Mouse (Mus musculus) ES-E14 (cell line): ENCODE measurements around the gene Eef1a2.

Source experiments
- HCFC1 ChIP-seq: IDR thresholded peaks from 2 replicates; pipeline ENCODE4 v1.6.1; 2012; ENCODE audit warnings: low read length, inconsistent platforms, borderline replicate concordance; ENCODE audit not compliant: insufficient read depth
- ZC3H11A ChIP-seq: IDR thresholded peaks from 2 replicates; pipeline ENCODE4 v1.6.1; 2012; ENCODE audit warnings: low read depth, mild to moderate bottlenecking, inconsistent platforms, low read length, borderline replicate concordance
- ZNF384 ChIP-seq: IDR thresholded peaks from 2 replicates; pipeline ENCODE4 v1.6.1; 2012; ENCODE audit warnings: low read depth, low read length, inconsistent platforms

GRCm38 (mm10) chr2:181154831-181155415, 1.9 kb downstream of the Eef1a2 start:
- no peak for TF ChIP-seq ZC3H11A
- no peak for TF ChIP-seq ZNF384
- TF ChIP-seq HCFC1, result no peak
